Mouse (Mus musculus): ENCODE data around the gene Pde4d.

- TF ChIP-seq POLR2A (IDR thresholded peaks at IDR 0.05; ENCODE audit: extremely low read depth, insufficient read depth, low read length), result no peak
- TF ChIP-seq CTCF (IDR thresholded peaks at IDR 0.05; ENCODE audit: extremely low read depth, insufficient read depth, low read length), result peak; percentile 53; the same call in 1 of the 2 replicates
Observed at GRCm38 (mm10) chr13:109519485-109519884, 1069.7 kb downstream of the Pde4d start.
